Mouse (Mus musculus) cerebellum, adult 2 months (tissue): ENCODE results near the gene Svs5. TPM values are rescaled to one million over a fixed set of nuclear protein-coding genes. Genes with fewer than 3 reads are reported as not detected.

ENCODE experiments used
- DNase-seq, 2 experiments: peaks; one replicate each; pipeline ENCODE4 v3.0.0; 2021
- H3K27ac ChIP-seq: fragments of 200-500 bp; 2 replicates; pipeline ENCODE4 v1.5.1; 2012; ENCODE audit warnings: low read length, control low read depth, inconsistent platforms; ENCODE audit not compliant: insufficient read depth
- H3K27me3 ChIP-seq: fragments of 200-500 bp; 2 replicates; pipeline ENCODE4 v1.6.1; 2012; ENCODE audit warnings: inconsistent platforms, mild to moderate bottlenecking, low read length, moderate library complexity; ENCODE audit not compliant: control insufficient read depth, insufficient read depth
- H3K4me1 ChIP-seq: fragments of 200-500 bp; 2 replicates; pipeline ENCODE4 v1.6.1; 2011; ENCODE audit warnings: low read length; ENCODE audit not compliant: control insufficient read depth, insufficient read depth
- H3K4me3 ChIP-seq: fragments of 200-500 bp; replicated peaks from 2 replicates; pipeline ENCODE3; 2011; ENCODE audit warnings: mild to moderate bottlenecking, low read depth, low read length, control low read depth; ENCODE audit not compliant: insufficient read depth
- CTCF ChIP-seq: fragments of 200-500 bp; IDR thresholded peaks from 2 replicates; pipeline ENCODE4 v1.5.1; 2011; ENCODE audit warnings: low read depth, mild to moderate bottlenecking, control low read depth, low read length, moderate library complexity, borderline replicate concordance; ENCODE audit not compliant: insufficient read depth
- POLR2A ChIP-seq: fragments of 200-500 bp; IDR thresholded peaks from 2 replicates; pipeline ENCODE4 v1.6.1; 2011; ENCODE audit warnings: low read length, control low read depth, borderline replicate concordance; ENCODE audit not compliant: insufficient read depth
- WGBS: fragments of 180-500 bp; shearing (Covaris S2); methylation state at CpG from one replicate; pipeline ENCODE4 v1.1.7; 2018; 5-methylcytosine and 5-hydroxymethylcytosine counted together
- polyA plus RNA-seq: library from polyadenylated mRNA; depleted of rRNA; stranded (reverse); fragments of >200 nt; gene quantifications from 2 replicates; pipeline ENCODE4 v1.2.3, GENCODE M21; 2012

Svs5 gene
- polyA plus RNA-seq, 1 experiment: 0.20 TPM

DNA sequence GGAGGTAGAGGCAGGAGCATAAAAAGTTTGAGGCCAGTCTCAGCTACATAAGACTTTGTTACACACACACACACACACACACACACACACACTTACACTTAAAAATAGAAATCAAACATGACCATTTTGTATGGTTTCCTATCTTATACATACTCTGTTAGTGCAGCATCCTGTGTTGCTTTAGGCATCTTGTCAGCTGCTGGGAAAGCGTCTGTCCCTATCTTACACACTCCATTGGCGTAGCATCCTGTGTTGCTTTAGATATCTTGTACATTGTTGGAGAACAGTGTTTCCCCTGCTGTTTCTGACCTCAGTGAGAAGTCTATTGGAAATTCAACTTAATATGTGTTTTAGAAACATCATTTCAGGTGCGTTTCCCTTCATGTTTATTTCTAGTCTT lies 20.2 kb downstream of the Svs5 start:
- Histone ChIP-seq H3K27ac (no peak overlapping the region), H3K4me1 (no peaks in the 10 kb centered on the region), H3K27me3 (no peaks in the 10 kb centered on the region), H3K4me3 (no peak overlapping the region)
- no peak for TF ChIP-seq POLR2A
- no peak for TF ChIP-seq CTCF
- no peak for DNase-seq
- WGBS: 90% methylated on average over 3 of the region's 3 CpGs

DNA sequence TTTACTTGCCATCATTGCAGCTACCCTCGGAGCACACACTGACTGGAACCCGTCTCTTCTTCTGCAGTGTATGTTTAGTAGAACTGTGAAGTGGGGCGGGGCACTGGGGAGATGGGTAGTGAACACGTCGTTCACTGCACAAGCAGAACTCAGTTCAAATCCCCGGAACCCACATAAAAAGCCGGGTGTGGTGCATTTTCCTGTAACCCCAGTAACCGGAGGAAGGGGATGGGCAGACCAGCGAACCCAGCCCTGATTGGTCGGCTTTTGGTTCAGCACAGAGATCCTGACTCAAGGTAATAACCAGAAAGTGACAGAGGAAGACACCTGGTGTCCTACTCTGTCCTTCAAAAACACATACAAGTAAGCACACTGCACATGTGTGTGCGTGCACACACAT lies 20.8 kb downstream of the Svs5 start:
- 84% methylated on average over 11 of the region's 11 CpGs for WGBS
- no peaks in the 10 kb centered on the region for H3K27me3 ChIP-seq

DNA sequence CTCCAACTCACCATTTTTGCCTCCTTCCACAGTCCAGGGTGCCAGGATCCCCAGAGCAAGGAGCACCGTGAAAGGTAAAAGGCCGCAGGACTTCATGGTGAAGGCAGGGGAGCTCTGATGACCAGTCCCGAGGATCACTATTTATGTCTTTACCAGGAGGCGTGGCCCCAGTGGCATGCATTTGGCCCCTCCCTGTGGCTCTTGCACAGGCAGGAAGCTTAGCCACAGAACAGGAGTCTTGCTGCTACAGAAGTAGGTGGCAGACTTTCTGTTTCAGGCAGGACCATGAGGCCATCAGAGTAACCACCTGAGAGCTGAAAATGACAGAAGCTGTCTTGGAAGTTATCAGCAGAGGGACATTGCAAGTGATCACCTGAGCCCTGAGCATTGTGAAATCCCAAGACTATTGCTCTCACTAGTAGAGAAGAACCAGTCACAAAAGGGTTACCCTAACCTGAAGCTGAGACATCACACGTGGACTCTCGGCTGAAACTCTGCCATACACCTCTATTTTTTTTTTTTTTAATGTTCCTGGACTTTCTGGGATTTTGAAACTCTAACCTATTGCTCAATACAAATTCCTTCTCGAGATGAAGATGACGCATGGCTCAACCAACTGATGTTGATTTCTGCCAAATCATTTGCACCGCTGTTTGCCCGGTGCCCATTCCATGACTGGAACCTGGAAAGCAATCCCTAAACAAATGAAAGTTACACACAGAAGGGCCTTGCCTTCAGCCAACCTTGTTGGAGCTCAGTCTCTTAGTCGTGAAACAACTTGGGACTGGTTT lies 23.8 kb downstream of the Svs5 start:
- WGBS: 78% methylated on average over 11 of the region's 11 CpGs
- H3K4me1 ChIP-seq: no peaks in the 10 kb centered on the region
- H3K27me3 ChIP-seq: no peaks in the 10 kb centered on the region; the same call in 1 of the 2 replicates
- H3K4me3 ChIP-seq: no peak overlapping the region
- DNase-seq: no peak
- TF ChIP-seq POLR2A (no peak), CTCF (no peak)
- H3K27ac ChIP-seq: no peak overlapping the region

More for the DNA sequence above, 20.8 kb downstream of the Svs5 start:
- TF ChIP-seq POLR2A: no peak
- TF ChIP-seq CTCF: no peak
- Histone ChIP-seq H3K4me1 (no peaks in the 10 kb centered on the region), H3K27ac (no peak overlapping the region), H3K4me3 (no peak overlapping the region)
- no peak for DNase-seq

DNA sequence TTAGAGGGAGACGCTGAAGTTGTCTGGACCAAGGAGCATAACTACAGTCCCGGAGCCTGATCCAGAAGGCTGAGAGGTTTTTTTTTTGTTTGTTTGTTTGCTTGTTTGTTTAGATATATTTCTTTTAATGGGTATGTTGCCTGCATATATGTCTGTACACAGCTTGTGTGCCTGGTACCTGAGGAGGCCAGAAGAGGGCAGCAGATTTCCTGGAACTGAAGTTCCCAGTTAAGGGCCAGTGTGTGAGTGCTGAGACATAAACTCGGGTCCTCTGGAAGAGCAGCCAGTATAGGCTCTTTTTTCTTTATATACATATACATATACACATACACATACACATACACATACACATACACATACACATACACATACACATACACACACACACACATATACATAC lies 25.8 kb downstream of the Svs5 start:
- TF ChIP-seq POLR2A (no peak), CTCF (no peak)
- no peak for DNase-seq
- Histone ChIP-seq H3K27ac (no peak overlapping the region), H3K4me1 (no peaks in the 10 kb centered on the region), H3K4me3 (no peak overlapping the region), H3K27me3 (no peaks in the 10 kb centered on the region; the same call in 1 of the 2 replicates)
- 84% methylated on average over 3 of the region's 3 CpGs for WGBS

DNA sequence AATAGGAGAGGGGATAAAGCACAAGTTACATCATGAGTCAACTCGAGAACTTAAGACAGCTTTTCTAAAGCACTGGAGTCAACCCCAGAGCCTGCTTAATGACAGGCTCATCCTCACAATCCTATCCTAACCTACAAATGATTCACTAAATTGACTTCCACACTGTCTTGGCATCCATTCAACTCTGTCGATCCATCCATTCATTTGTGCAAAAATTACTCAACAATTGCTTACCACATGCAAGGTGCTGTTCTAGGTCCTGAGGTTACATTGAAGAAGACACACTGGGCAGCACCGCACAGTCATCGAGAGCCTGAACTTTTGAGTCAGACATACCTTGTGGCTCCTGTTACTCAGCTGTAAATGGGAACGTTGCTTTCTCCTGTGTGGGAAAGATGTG lies 26.5 kb downstream of the Svs5 start:
- DNase-seq: no peak
- 72% methylated on average over 5 of the region's 5 CpGs for WGBS
- TF ChIP-seq CTCF (no peak), POLR2A (no peak)
- no peak overlapping the region for H3K27ac ChIP-seq
- H3K4me3 ChIP-seq: no peak overlapping the region
- H3K4me1 ChIP-seq: no peaks in the 10 kb centered on the region
- no peaks in the 10 kb centered on the region; the same call in 1 of the 2 replicates for H3K27me3 ChIP-seq

DNA sequence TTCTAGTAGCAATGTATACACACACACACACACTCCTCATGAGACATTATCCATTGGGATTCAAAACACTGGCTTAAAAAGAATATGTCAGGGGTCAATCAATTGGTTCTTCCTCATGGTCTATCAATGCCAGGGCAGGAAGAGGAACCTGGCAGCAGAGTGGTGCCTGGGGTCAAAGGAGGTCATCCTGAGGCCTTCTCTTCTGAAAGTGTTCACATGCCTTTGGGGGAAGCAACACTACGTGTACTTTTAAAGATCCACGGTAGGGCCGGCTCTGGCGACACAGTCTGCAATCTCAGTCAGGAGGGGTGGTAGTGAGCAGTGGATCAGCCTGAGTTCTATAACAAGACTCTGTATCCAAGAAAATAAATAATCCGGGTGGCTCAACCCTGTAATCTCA lies 27.1 kb downstream of the Svs5 start:
- DNase-seq: no peak
- Histone ChIP-seq H3K4me3 (no peak overlapping the region), H3K27me3 (no peaks in the 10 kb centered on the region; the same call in 1 of the 2 replicates), H3K27ac (no peak overlapping the region), H3K4me1 (no peaks in the 10 kb centered on the region)
- 71% methylated on average over 5 of the region's 5 CpGs for WGBS
- no peak for TF ChIP-seq CTCF
- TF ChIP-seq POLR2A: no peak

DNA sequence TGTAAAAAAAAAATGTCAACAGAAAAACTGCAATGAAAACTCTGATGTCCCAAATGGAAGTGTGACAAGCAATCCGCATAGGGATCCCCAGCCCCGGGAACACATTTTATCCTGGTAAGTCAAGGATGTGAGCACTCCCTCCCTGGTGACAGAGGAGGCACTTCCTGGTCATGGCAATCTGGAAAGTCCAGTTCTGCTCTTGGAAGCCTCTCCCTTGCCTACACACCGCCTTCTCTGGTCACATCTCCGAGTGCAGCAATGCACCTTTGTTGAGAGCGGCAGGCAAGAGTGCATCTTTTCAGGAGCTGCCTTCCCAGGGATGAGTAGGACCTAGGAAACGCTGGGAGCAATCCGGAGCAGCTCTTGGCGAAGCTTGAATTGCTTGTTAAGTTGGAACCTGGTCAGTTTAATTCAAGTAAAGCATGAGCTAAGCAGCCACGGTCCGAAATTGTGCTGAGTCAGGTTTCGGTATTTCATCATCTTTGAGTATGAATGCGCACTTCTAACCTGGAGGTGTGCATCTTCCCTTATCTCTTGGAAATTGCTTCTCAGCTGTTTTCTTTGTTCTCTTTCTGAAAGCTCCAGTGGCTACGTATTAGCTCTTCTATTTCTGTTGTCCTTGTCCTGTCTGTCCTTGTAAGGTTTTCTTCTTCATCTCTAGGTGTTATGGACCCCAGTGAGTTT lies 28.6 kb downstream of the Svs5 start:
- no peaks in the 10 kb centered on the region; the same call in 1 of the 2 replicates for H3K27me3 ChIP-seq
- H3K4me3 ChIP-seq: no peak overlapping the region
- DNase-seq: no peak
- TF ChIP-seq CTCF (no peak), POLR2A (no peak)
- H3K27ac ChIP-seq: no peak overlapping the region
- 37% methylated on average over 13 of the region's 13 CpGs for WGBS
- no peaks in the 10 kb centered on the region for H3K4me1 ChIP-seq

DNA sequence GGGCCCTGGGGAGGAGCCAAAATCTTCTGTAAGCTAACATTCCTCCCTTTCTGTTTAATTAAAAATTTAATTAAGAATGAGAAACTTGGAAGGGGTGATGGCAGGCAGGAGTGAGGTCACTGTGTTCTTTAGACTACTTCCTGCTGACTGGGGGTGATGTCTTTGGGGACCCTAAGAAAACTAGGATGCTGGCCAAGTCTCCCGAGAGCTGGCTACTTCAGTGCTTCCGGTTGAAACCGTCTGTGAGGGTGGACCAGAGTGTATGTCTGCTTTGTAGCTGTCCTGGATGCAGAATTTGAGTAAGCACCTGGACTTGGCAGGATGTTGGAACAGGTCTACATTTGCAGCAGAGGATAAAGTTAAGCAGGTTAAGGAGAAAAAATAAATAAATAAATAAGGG lies 34.4 kb downstream of the Svs5 start:
- H3K4me1 ChIP-seq: no peaks in the 10 kb centered on the region
- H3K27me3 ChIP-seq: no peaks in the 10 kb centered on the region
- H3K27ac ChIP-seq: no peak overlapping the region
- WGBS: 6% methylated on average over 3 of the region's 3 CpGs
- no peak for DNase-seq
- H3K4me3 ChIP-seq: no peak overlapping the region
- TF ChIP-seq CTCF (no peak), POLR2A (no peak)
